Comparison of ENCODE assay signal across 15 mouse cellular contexts in genomic region chr1:44173903-44174302, GRCm38 (mm10). TPM values are rescaled to one million over a fixed set of nuclear protein-coding genes. Genes with fewer than 3 reads are reported as not detected.
DNase-seq lines count a peak whose midpoint lies in the region; ATAC-seq and TF ChIP-seq lines count a peak whose summit lies in the region.
"Had no signal": no experiment of that assay in that cellular context is flagged by ENCODE, and none has a peak within 500 bp of the region (broad histone marks: within the 10 kb centered on the region; RNA-seq: fewer than 3 reads in every experiment).

No protein-coding gene starts in this region.

- no peak for DNase-seq in heart, adult 2 months
- no peak for DNase-seq in lung, embryonic 14.5 days
- DNase-seq in lung, postnatal 10 days = no peak
- DNase-seq in ES-E14 (ENCODE audit: low read depth, low spot score) = peak; percentile 22
- DNase-seq in urinary bladder, postnatal 25 days (ENCODE audit: low spot score) = no peak

- WGBS in heart, adult 2 months = 82% methylated on average over 8 of the region's 8 CpGs
- whole genome bisulfite sequencing in heart, embryonic 11.5 days (ENCODE audit: insufficient replicate concordance) = 78% methylated on average over 8 of the region's 8 CpGs
- 82% methylated on average over 8 of the region's 8 CpGs for WGBS in lung, embryonic 14.5 days
- 91% methylated on average over 8 of the region's 8 CpGs for WGBS in forebrain, embryonic 16.5 days

- H3K79me2 ChIP-seq in heart, adult 2 months (replicated peaks; ENCODE audit: control insufficient read depth, insufficient read depth, low read length) = no peaks in the 10 kb centered on the region

- TF ChIP-seq POLR2A in heart, adult 2 months (IDR thresholded peaks at IDR 0.05; ENCODE audit: insufficient read depth, low read depth, low read length) = no peak

- intact Hi-C loops in heart, adult 2 months (cut with DNase I) = no loop called here

- no peak for TF ChIP-seq EP300 in heart, adult 2 months (IDR thresholded peaks at IDR 0.05; ENCODE audit: insufficient read depth, low read depth, low read length)

- H3K4me2 ChIP-seq in heart, embryonic 11.5 days = no peak overlapping the region
- H3K4me2 ChIP-seq in lung, embryonic 14.5 days = no peak overlapping the region
- H3K4me2 ChIP-seq in forebrain, embryonic 16.5 days (ENCODE audit: low read length) = no peak overlapping the region
- H3K4me2 ChIP-seq: hindbrain, embryonic 13.5 days; limb, embryonic 12.5 days had no signal

- H3K4me3 ChIP-seq in heart, adult 2 months = no peak overlapping the region
- H3K4me3 ChIP-seq in heart, embryonic 11.5 days (ENCODE audit: low read depth, low read length) = no peak overlapping the region
- no peak overlapping the region for H3K4me3 ChIP-seq in lung, embryonic 14.5 days (ENCODE audit: low read depth, low read length)
- H3K4me3 ChIP-seq in ES-E14 (ENCODE audit: insufficient read depth in 1 of 2, low read depth in 1 of 2, low read length in 2 of 2, poor library complexity in 1 of 2, severe bottlenecking in 1 of 2) = no peak overlapping the region
- no peak overlapping the region for H3K4me3 ChIP-seq in forebrain, embryonic 16.5 days (replicated peaks; ENCODE audit: low read length)
- H3K4me3 ChIP-seq: hindbrain, embryonic 13.5 days; limb, embryonic 12.5 days had no signal

- ATAC-seq in heart, embryonic 11.5 days (replicated peaks; ENCODE audit: insufficient number of reproducible peaks, low FRiP score, low TSS enrichment) = no peak
- ATAC-seq in lung, embryonic 14.5 days (ENCODE audit: insufficient read depth) = no peak
- 0 out of 2 replicates have a peak, but pooled peaks have one; percentile 40 for ATAC-seq in granulocyte monocyte progenitor cell, adult 5-6 weeks (replicated peaks; ENCODE audit: poor library complexity, severe bottlenecking)
- ATAC-seq in forebrain, embryonic 16.5 days = no peak
- ATAC-seq: forebrain, embryonic 14.5 days had no signal

- peak; percentile 25; the same call in 1 of the 2 replicates for TF ChIP-seq CTCF in heart, adult 2 months (IDR thresholded peaks at IDR 0.05)
- TF ChIP-seq CTCF in lung, embryonic 14.5 days (IDR thresholded peaks at IDR 0.05; ENCODE audit: low read depth) = peak; percentile 44

- H3K9me3 ChIP-seq in heart, embryonic 11.5 days (replicated peaks; ENCODE audit: control insufficient read depth, low read length) = peaks cover 4% of the 10 kb centered on the region; the same call in 1 of the 2 replicates
- H3K9me3 ChIP-seq in lung, embryonic 14.5 days (ENCODE audit: low read depth, low read length) = peaks cover 4% of the 10 kb centered on the region; the same call in 1 of the 2 replicates
- no peaks in the 10 kb centered on the region for H3K9me3 ChIP-seq in ES-E14 (ENCODE audit: control insufficient read depth, insufficient read depth, low read depth, low read length)
- 0 out of 2 replicates have a peak, but pooled peaks cover 3% of the 10 kb centered on the region for H3K9me3 ChIP-seq in forebrain, embryonic 16.5 days (ENCODE audit: control insufficient read depth, low read length)

- H3K4me1 ChIP-seq in heart, adult 2 months (ENCODE audit: control insufficient read depth, insufficient read depth, low read length) = no peaks in the 10 kb centered on the region
- H3K4me1 ChIP-seq in heart, embryonic 11.5 days (ENCODE audit: control insufficient read depth, insufficient read depth, low read length) = no peaks in the 10 kb centered on the region
- no peaks in the 10 kb centered on the region for H3K4me1 ChIP-seq in lung, embryonic 14.5 days (ENCODE audit: insufficient read depth)
- no peaks in the 10 kb centered on the region for H3K4me1 ChIP-seq in ES-E14 (ENCODE audit: control insufficient read depth in 2 of 2, insufficient read depth in 2 of 2, low read length in 2 of 2, poor library complexity in 1 of 2)
- H3K4me1 ChIP-seq in forebrain, embryonic 16.5 days (replicated peaks; ENCODE audit: control insufficient read depth, insufficient read depth, low read length) = no peaks in the 10 kb centered on the region
- H3K4me1 ChIP-seq: hindbrain, embryonic 13.5 days; limb, embryonic 12.5 days had no signal

- H3K36me3 ChIP-seq in heart, adult 2 months (ENCODE audit: control insufficient read depth, insufficient read depth, low read length) = no peaks in the 10 kb centered on the region; the same call in none of the 2 replicates
- peaks cover 38% of the 10 kb centered on the region for H3K36me3 ChIP-seq in heart, embryonic 11.5 days (ENCODE audit: control insufficient read depth, insufficient read depth, low read length)
- H3K36me3 ChIP-seq in lung, embryonic 14.5 days (ENCODE audit: insufficient read depth) = peaks cover 54% of the 10 kb centered on the region
- no peaks in the 10 kb centered on the region; the same call in 1 of the 2 replicates for H3K36me3 ChIP-seq in ES-E14 (ENCODE audit: control insufficient read depth, insufficient read depth, low read length, poor library complexity, severe bottlenecking)
- peaks cover 50% of the 10 kb centered on the region for H3K36me3 ChIP-seq in forebrain, embryonic 16.5 days (ENCODE audit: control insufficient read depth, insufficient read depth)

- H3K9ac ChIP-seq in heart, adult 2 months (ENCODE audit: low read depth, low read length) = no peak overlapping the region
- H3K9ac ChIP-seq in heart, embryonic 11.5 days (ENCODE audit: low read depth, low read length) = no peak overlapping the region
- H3K9ac ChIP-seq in lung, embryonic 14.5 days = no peak overlapping the region
- H3K9ac ChIP-seq in ES-E14 (ENCODE audit: insufficient read depth, low read depth, low read length, poor library complexity, severe bottlenecking) = no peak overlapping the region
- no peak overlapping the region for H3K9ac ChIP-seq in forebrain, embryonic 16.5 days (replicated peaks; ENCODE audit: low read depth, low read length)
- H3K9ac ChIP-seq: hindbrain, embryonic 13.5 days; limb, embryonic 12.5 days had no signal

- H3K27me3 ChIP-seq in heart, adult 2 months (ENCODE audit: control insufficient read depth, insufficient read depth, low read length) = no peaks in the 10 kb centered on the region
- no peaks in the 10 kb centered on the region for H3K27me3 ChIP-seq in heart, embryonic 11.5 days (ENCODE audit: control insufficient read depth, insufficient read depth, low read length)
- H3K27me3 ChIP-seq in lung, embryonic 14.5 days (ENCODE audit: insufficient read depth, low read length) = no peaks in the 10 kb centered on the region
- H3K27me3 ChIP-seq in forebrain, embryonic 16.5 days (replicated peaks; ENCODE audit: control insufficient read depth, insufficient read depth, low read length) = no peaks in the 10 kb centered on the region
- H3K27me3 ChIP-seq: hindbrain, embryonic 13.5 days; limb, embryonic 12.5 days had no signal

- no peak overlapping the region for H3K27ac ChIP-seq in heart, adult 2 months
- no peak overlapping the region for H3K27ac ChIP-seq in heart, embryonic 11.5 days (ENCODE audit: low read depth, low read length)
- H3K27ac ChIP-seq in lung, embryonic 14.5 days (ENCODE audit: low read depth) = no peak overlapping the region
- H3K27ac ChIP-seq in ES-E14 (ENCODE audit: insufficient read depth, low read depth, low read length, poor library complexity, severe bottlenecking) = no peak overlapping the region
- H3K27ac ChIP-seq in forebrain, embryonic 16.5 days (ENCODE audit: low read length) = no peak overlapping the region
- H3K27ac ChIP-seq: hindbrain, embryonic 13.5 days; limb, embryonic 12.5 days had no signal

- in situ Hi-C loops in ES-E14 (cut with MboI; ENCODE audit: low sequenced_read_pairs in 2 of 2, unreplicated experiment in 2 of 2) = no loop called here

RNA-seq across cellular contexts. Expression of gene Ercc5, which starts 26.4 kb away (rescaled TPM):
- 10 to 100 TPM; 16.9 to 17.0 TPM for total RNA-seq in heart, adult 2 months (2021)
- 4.1 and 7.3 TPM in 2 replicates for polyA plus RNA-seq in heart, adult 2 months (2012; rRNA removed)
- 17.3 and 17.8 TPM in 2 replicates for polyA plus RNA-seq in heart, embryonic 11.5 days (2014; fragmentation: Nextera tagmentation; extraction: Ambion mirVana)
- polyA plus RNA-seq in lung, embryonic 14.5 days (2014; fragmentation: Nextera tagmentation; extraction: Ambion mirVana) = 23.6 and 24.6 TPM in 2 replicates
- 20.6 and 23.3 TPM in 2 replicates for total RNA-seq in ES-E14 (2012; rRNA removed)
- total RNA-seq in granulocyte monocyte progenitor cell, adult 5-6 weeks (2014; fragmentation: Nextera tagmentation) = 7.8 and 11.2 TPM in 2 replicates
- 4.8 and 7.9 TPM in 2 replicates for total RNA-seq in granulocyte monocyte progenitor cell, adult 5-6 weeks (2017)
- polyA plus RNA-seq in forebrain, embryonic 16.5 days (2015; fragmentation: Nextera tagmentation; extraction: Ambion mirVana) = 35.3 and 39.4 TPM in 2 replicates

RNA-seq across cellular contexts. Expression of gene Mettl21e, which starts 44.9 kb away (rescaled TPM):
- under 1 TPM in 1 of 2 experiments, not detected in 1; 0.11 TPM for total RNA-seq in heart, adult 2 months (2021)
- 0.06 TPM in 1 of 2 replicates, not detected in the other for polyA plus RNA-seq in heart, adult 2 months (2012; rRNA removed)
- not detected in 2 replicates for polyA plus RNA-seq in heart, embryonic 11.5 days (2014; fragmentation: Nextera tagmentation; extraction: Ambion mirVana)
- polyA plus RNA-seq in lung, embryonic 14.5 days (2014; fragmentation: Nextera tagmentation; extraction: Ambion mirVana) = 0.45 TPM in 2 replicates
- total RNA-seq in ES-E14 (2012; rRNA removed) = not detected in 2 replicates
- not detected in 2 replicates for total RNA-seq in granulocyte monocyte progenitor cell, adult 5-6 weeks (2014; fragmentation: Nextera tagmentation)
- not detected in 2 replicates for total RNA-seq in granulocyte monocyte progenitor cell, adult 5-6 weeks (2017)
- polyA plus RNA-seq in forebrain, embryonic 16.5 days (2015; fragmentation: Nextera tagmentation; extraction: Ambion mirVana) = 0.08 TPM in 1 of 2 replicates, not detected in the other
- total RNA-seq: megakaryocyte, adult 5-6 weeks had no signal
- polyA plus RNA-seq: cortical plate, adult 2 months; forebrain, embryonic 14.5 days; gonadal fat pad, adult 2 months; hindbrain, embryonic 13.5 days; large intestine, adult 2 months; limb, embryonic 12.5 days had no signal

RNA-seq across cellular contexts. Expression of gene Bivm, which starts 55.1 kb away (rescaled TPM):
- 10 to 100 TPM; 11.5 to 12.4 TPM for total RNA-seq in heart, adult 2 months (2021)
- 4.6 and 8.6 TPM in 2 replicates for polyA plus RNA-seq in heart, adult 2 months (2012; rRNA removed)
- polyA plus RNA-seq in heart, embryonic 11.5 days (2014; fragmentation: Nextera tagmentation; extraction: Ambion mirVana) = 15.8 and 16.9 TPM in 2 replicates
- 18.9 and 21.1 TPM in 2 replicates for polyA plus RNA-seq in lung, embryonic 14.5 days (2014; fragmentation: Nextera tagmentation; extraction: Ambion mirVana)
- total RNA-seq in ES-E14 (2012; rRNA removed) = 10.6 and 10.9 TPM in 2 replicates
- 11.5 and 17.5 TPM in 2 replicates for total RNA-seq in granulocyte monocyte progenitor cell, adult 5-6 weeks (2014; fragmentation: Nextera tagmentation)
- total RNA-seq in granulocyte monocyte progenitor cell, adult 5-6 weeks (2017) = 7.0 and 10.6 TPM in 2 replicates
- 33.2 and 38.4 TPM in 2 replicates for polyA plus RNA-seq in forebrain, embryonic 16.5 days (2015; fragmentation: Nextera tagmentation; extraction: Ambion mirVana)

RNA-seq across cellular contexts. Expression of gene Kdelc1, which starts 55.3 kb away (rescaled TPM):
- 10 to 100 TPM; 18.1 to 20.3 TPM for total RNA-seq in heart, adult 2 months (2021)
- 14.9 and 20.7 TPM in 2 replicates for polyA plus RNA-seq in heart, adult 2 months (2012; rRNA removed)
- 56.4 and 57.5 TPM in 2 replicates for polyA plus RNA-seq in heart, embryonic 11.5 days (2014; fragmentation: Nextera tagmentation; extraction: Ambion mirVana)
- polyA plus RNA-seq in lung, embryonic 14.5 days (2014; fragmentation: Nextera tagmentation; extraction: Ambion mirVana) = 71.2 and 73.7 TPM in 2 replicates
- 28.4 and 35.4 TPM in 2 replicates for total RNA-seq in ES-E14 (2012; rRNA removed)
- 38.3 and 40.7 TPM in 2 replicates for total RNA-seq in granulocyte monocyte progenitor cell, adult 5-6 weeks (2014; fragmentation: Nextera tagmentation)
- total RNA-seq in granulocyte monocyte progenitor cell, adult 5-6 weeks (2017) = 33.4 and 35.5 TPM in 2 replicates
- polyA plus RNA-seq in forebrain, embryonic 16.5 days (2015; fragmentation: Nextera tagmentation; extraction: Ambion mirVana) = 27.6 and 33.1 TPM in 2 replicates
